Mouse (Mus musculus): ENCODE data around the gene Slc9a3r1. TPM values are rescaled to one million over a fixed set of nuclear protein-coding genes. Genes with fewer than 3 reads are reported as not detected.

The Slc9a3r1 gene
- polyA plus RNA-seq, 1 experiment from 2014 or later = 39.4 TPM

DNA sequence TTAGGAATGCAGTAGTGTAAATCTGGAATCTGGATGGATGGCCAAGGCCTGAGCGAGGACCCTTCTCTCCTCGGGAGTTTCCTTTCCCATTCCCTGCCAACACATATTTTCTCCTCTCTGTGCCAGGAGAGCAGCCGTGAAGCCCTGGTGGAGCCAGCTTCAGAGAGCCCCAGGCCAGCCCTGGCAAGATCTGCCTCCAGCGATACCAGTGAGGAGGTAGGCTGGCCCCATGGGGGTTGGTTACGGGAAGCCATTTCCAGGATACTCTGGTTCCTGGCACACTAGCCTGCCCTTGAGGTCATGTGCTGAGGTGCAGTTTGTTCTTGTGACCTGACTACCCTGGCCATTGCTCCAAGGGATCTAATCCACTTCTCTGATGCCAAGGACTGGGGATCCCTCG lies 16.7 kb downstream of the Slc9a3r1 start:
- WGBS = 81% methylated on average over 6 of the region's 6 CpGs
- Histone ChIP-seq H3K9me3 (replicated peaks; ENCODE audit: control insufficient read depth, low read length) (no peaks in the 10 kb centered on the region), H3K27me3 (replicated peaks; ENCODE audit: control insufficient read depth, insufficient read depth, low read length) (no peaks in the 10 kb centered on the region), H3K27ac (ENCODE audit: low read depth, low read length) (peak overlapping the region; percentile 27; the same call in 1 of the 2 replicates), H3K4me3 (ENCODE audit: low read depth, low read length) (no peak overlapping the region), H3K4me1 (ENCODE audit: control insufficient read depth, insufficient read depth, low read length) (peaks cover 22% of the 10 kb centered on the region), H3K4me2 (ENCODE audit: low read length) (no peak overlapping the region), H3K36me3 (ENCODE audit: control insufficient read depth, insufficient read depth, low read length) (0 out of 2 replicates have a peak, but pooled peaks cover 9% of the 10 kb centered on the region), H3K9ac (ENCODE audit: low read length) (no peak overlapping the region)
- ATAC-seq = no peak
- no peak for DNase-seq (ENCODE audit: low spot score)

DNA sequence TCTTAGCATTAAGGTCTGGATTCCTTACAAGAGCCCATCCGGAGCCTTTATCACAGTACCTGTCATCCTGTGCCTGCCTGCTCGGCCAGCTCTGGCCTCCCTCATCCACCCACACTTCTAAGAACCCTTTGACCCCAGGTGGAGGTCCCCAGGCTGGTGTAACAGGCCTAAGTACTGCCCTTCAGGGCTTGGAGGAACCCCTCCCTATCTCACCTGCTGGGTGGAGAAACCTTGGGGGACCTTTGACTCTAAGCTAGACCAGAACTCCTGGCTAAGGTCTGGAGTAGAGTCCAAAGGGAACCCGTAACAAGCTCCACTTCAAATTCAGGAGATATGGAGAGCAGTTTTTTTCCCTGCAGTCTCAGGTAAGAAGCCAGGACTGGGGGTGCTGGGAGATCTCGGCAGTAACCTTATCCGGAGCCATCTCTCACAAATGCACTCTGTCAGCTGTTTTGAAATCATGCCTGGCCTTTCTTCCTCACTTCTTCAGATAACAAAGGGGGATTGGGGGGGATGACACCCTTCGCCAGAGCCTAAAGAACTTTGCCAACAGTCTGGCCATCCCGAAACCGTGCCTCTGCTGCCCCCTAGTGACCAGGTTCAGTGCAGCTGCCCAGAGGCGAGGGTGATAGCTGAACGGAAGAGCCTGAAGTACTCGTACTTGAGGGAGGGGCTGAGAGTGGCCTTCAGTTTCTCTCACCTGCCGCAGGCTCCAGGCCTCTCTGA lies 18.9 kb downstream of the Slc9a3r1 start:
- DNase-seq (ENCODE audit: low spot score) (peak; percentile 79), ATAC-seq (no peak)
- peaks cover 12% of the 10 kb centered on the region for H3K4me1 ChIP-seq (ENCODE audit: control insufficient read depth, insufficient read depth, low read length)
- H3K27me3 ChIP-seq (replicated peaks; ENCODE audit: control insufficient read depth, insufficient read depth, low read length) = no peaks in the 10 kb centered on the region
- H3K4me3 ChIP-seq (ENCODE audit: low read depth, low read length) = no peak overlapping the region
- no peak overlapping the region for H3K27ac ChIP-seq (ENCODE audit: low read depth, low read length)
- no peak overlapping the region for H3K9ac ChIP-seq (ENCODE audit: low read length)
- no peaks in the 10 kb centered on the region for H3K9me3 ChIP-seq (replicated peaks; ENCODE audit: control insufficient read depth, low read length)
- H3K36me3 ChIP-seq (ENCODE audit: control insufficient read depth, insufficient read depth, low read length) = 0 out of 2 replicates have a peak, but pooled peaks cover 9% of the 10 kb centered on the region
- no peak overlapping the region for H3K4me2 ChIP-seq (ENCODE audit: low read length)
- WGBS = 19% methylated on average over 12 of the region's 12 CpGs

DNA sequence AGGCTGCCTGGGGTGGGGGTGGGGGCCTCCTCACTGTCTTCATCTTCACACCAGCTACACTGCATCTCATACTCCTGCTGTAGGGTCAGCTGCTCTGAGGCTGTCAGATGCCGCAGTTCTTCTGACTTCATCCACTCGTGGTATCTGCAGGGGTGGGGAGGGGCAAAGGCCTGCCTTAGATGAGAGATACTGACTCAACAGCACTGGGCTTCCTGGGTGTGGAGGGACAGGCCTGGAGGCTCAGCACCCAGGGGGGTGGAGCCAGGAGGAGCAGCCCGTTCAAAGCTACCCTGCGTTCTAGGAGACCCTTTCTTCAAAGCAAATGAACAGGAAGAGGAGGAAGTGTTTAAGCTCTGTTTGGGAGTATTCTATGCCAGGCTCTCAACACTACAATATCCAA lies 21.8 kb downstream of the Slc9a3r1 start:
- H3K27ac ChIP-seq (ENCODE audit: low read depth, low read length) = no peak overlapping the region
- H3K9ac ChIP-seq (ENCODE audit: low read length) = no peak overlapping the region
- H3K9me3 ChIP-seq (replicated peaks; ENCODE audit: control insufficient read depth, low read length) = no peaks in the 10 kb centered on the region
- 0 out of 2 replicates have a peak, but pooled peaks cover 7% of the 10 kb centered on the region for H3K36me3 ChIP-seq (ENCODE audit: control insufficient read depth, insufficient read depth, low read length)
- 0 out of 2 replicates have a peak, but pooled peaks cover 2% of the 10 kb centered on the region for H3K4me1 ChIP-seq (ENCODE audit: control insufficient read depth, insufficient read depth, low read length)
- no peak overlapping the region for H3K4me3 ChIP-seq (ENCODE audit: low read depth, low read length)
- ATAC-seq = no peak
- H3K27me3 ChIP-seq (replicated peaks; ENCODE audit: control insufficient read depth, insufficient read depth, low read length) = no peaks in the 10 kb centered on the region
- no peak overlapping the region for H3K4me2 ChIP-seq (ENCODE audit: low read length)
- WGBS = 51% methylated on average over 4 of the region's 4 CpGs
- DNase-seq (ENCODE audit: low spot score) = no peak

DNA sequence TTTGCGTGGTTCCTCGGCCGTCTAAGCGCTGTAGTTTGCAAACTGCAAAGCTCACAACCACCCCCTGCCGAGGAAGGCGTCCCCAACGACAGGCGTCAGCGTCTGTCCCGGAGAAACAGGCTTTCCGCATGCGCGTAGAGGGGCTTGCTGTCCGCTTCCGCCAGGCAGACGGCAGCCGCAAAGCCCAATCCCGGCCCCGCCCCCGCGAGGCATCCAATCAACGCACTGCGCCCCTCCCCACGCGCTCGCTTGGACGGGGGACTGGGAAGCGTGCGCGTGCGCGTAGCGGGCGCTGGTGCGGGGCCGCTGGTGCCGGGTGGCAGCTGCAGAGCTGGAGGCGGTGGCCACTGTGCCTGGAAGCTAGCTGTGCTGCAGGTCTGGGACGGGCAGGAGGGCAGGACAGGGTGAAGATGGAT lies 24.1 kb downstream of the Slc9a3r1 start, which contains the start of gene Tmem104:
Tmem104 (plus strand) TSS at position 264 of the 416 bp plus-strand sequence.
- WGBS = under 1% methylated on average over 39 of the region's 39 CpGs
- H3K9me3 ChIP-seq (replicated peaks; ENCODE audit: control insufficient read depth, low read length) = no peaks in the 10 kb centered on the region
- H3K27ac ChIP-seq (ENCODE audit: low read depth, low read length) = peak within 1 kb of the TSS; percentile 58
- DNase-seq (ENCODE audit: low spot score) (peak; percentile 99), ATAC-seq (peak; percentile 96)
- H3K36me3 ChIP-seq (ENCODE audit: control insufficient read depth, insufficient read depth, low read length) = peaks cover 4% of the 10 kb centered on the region; the same call in 1 of the 2 replicates
- H3K4me1 ChIP-seq (ENCODE audit: control insufficient read depth, insufficient read depth, low read length) = 0 out of 2 replicates have a peak, but pooled peaks cover 2% of the 10 kb centered on the region
- H3K27me3 ChIP-seq (replicated peaks; ENCODE audit: control insufficient read depth, insufficient read depth, low read length) = no peaks in the 10 kb centered on the region
- H3K4me2 ChIP-seq (ENCODE audit: low read length) = peak within 1 kb of the TSS; percentile 54
- peak within 1 kb of the TSS; percentile 64 for H3K9ac ChIP-seq (ENCODE audit: low read length)
- peak within 1 kb of the TSS; percentile 38 for H3K4me3 ChIP-seq (ENCODE audit: low read depth, low read length)

DNA sequence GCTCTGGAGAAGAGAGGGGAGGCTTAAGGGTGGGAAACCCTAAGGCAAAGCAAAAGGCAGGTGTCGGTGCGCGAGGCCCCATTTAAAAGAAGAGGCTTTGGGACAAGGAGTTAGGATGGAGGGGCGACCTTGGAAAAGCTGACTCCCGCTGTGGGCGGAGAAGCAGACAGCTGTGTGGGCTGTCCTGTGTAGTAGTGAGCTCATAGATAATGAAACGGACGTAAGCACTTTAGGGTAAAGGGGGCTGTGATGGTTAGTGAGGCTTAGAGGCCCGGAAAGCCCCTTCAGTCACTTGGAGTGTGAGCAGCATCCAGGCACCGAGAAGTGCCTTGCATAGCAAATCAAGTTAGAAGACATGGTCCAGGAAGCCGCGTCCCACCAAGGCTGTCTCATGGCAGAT lies 24.6 kb downstream of the Slc9a3r1 start, which contains the start of gene Nat9:
Nat9 (minus strand) TSS at position 167 of the 400 bp plus-strand sequence.
- peak within 1 kb of the TSS; percentile 38 for H3K4me3 ChIP-seq (ENCODE audit: low read depth, low read length)
- 9% methylated on average over 12 of the region's 12 CpGs for WGBS
- DNase-seq (ENCODE audit: low spot score) (no peak), ATAC-seq (no peak; the same call in 1 of the 2 replicates)
- H3K4me2 ChIP-seq (ENCODE audit: low read length) = peak within 1 kb of the TSS; percentile 54
- peak within 1 kb of the TSS; percentile 58 for H3K27ac ChIP-seq (ENCODE audit: low read depth, low read length)
- no peaks in the 10 kb centered on the region for H3K27me3 ChIP-seq (replicated peaks; ENCODE audit: control insufficient read depth, insufficient read depth, low read length)
- H3K9ac ChIP-seq (ENCODE audit: low read length) = peak within 1 kb of the TSS; percentile 64
- peaks cover 4% of the 10 kb centered on the region; the same call in 1 of the 2 replicates for H3K36me3 ChIP-seq (ENCODE audit: control insufficient read depth, insufficient read depth, low read length)
- no peaks in the 10 kb centered on the region for H3K9me3 ChIP-seq (replicated peaks; ENCODE audit: control insufficient read depth, low read length)
- 0 out of 2 replicates have a peak, but pooled peaks cover 2% of the 10 kb centered on the region for H3K4me1 ChIP-seq (ENCODE audit: control insufficient read depth, insufficient read depth, low read length)

DNA sequence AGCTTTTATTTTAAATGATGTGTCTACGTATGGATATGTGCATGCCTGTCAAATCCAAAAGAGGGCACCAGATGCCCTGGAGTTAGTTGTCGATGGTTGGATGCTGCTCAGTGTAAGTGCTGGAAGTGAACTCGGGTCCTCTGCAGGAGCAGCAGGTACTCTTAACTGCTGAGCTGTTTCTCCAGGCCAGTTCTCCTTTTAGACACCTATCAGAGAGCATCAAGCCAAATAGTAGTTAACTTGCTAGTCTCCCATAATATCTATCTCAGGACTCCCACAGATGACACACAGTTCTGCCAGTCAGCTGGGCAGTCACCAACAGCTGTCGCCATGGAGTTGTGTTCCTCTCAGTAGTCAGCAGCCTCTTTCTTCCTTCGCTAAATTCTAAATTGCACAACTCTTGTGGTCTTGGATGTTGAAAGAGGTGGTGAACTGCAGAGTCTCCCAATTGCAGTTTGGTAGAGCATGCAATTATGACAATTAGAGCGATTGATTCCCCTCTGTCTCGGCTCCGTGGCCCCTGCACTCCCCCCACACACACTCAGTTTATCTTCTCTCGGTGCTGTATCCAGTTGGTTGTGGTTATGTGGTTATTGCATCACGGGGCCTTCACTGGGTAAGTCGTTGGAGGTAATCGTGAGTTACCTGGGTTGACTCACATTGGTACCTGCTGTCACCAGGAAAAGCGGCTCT lies 25.5 kb downstream of the Slc9a3r1 start:
- H3K9me3 ChIP-seq (replicated peaks; ENCODE audit: control insufficient read depth, low read length) = no peaks in the 10 kb centered on the region
- H3K9ac ChIP-seq (ENCODE audit: low read length) = no peak overlapping the region
- no peak overlapping the region; the same call in 1 of the 2 replicates for H3K4me2 ChIP-seq (ENCODE audit: low read length)
- no peak overlapping the region for H3K4me3 ChIP-seq (ENCODE audit: low read depth, low read length)
- peaks cover 4% of the 10 kb centered on the region; the same call in 1 of the 2 replicates for H3K36me3 ChIP-seq (ENCODE audit: control insufficient read depth, insufficient read depth, low read length)
- no peak for DNase-seq (ENCODE audit: low spot score)
- 83% methylated on average over 13 of the region's 13 CpGs for WGBS
- no peak for ATAC-seq
- no peak overlapping the region; the same call in 1 of the 2 replicates for H3K27ac ChIP-seq (ENCODE audit: low read depth, low read length)
- 0 out of 2 replicates have a peak, but pooled peaks cover 2% of the 10 kb centered on the region for H3K4me1 ChIP-seq (ENCODE audit: control insufficient read depth, insufficient read depth, low read length)
- no peaks in the 10 kb centered on the region for H3K27me3 ChIP-seq (replicated peaks; ENCODE audit: control insufficient read depth, insufficient read depth, low read length)

DNA sequence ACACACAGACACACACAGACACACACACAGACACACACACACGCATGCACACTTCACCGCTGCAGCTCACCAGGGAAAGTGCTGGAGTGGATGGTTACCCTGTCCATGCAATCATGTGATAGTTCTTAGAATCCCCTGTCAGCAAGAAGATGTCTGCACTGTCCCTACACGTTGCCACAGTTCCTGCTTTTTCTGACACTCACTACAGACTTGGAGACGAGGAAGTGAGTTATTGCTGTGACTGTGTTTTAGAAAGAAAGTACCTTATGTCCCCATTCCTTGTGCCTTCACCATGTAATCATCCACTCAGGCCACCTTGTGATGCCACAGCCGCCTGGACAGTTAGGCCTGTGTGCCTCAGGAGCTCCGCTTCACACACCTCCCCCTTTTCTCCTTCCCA lies 26.2 kb downstream of the Slc9a3r1 start:
- 88% methylated on average over 6 of the region's 6 CpGs for WGBS

DNA sequence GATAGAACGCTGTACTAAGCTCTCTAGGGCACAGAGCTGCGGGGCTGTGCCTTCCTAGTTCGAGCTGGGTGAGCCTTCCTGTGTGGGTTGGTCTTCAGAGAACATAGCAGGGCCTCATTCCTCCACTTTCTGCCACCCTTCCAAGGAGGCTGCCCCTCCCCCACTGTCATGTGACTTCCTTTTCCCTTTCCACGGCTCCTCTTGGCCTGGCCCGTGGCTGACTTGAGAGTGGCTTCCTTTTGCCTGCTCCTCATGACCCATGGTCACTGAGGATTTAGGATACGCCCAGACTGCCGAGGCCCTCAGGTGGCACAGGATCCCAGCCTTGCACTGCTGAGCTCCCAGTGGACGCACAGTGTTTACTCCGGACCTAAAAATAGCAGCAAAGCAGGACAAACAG lies 29.0 kb downstream of the Slc9a3r1 start:
- Histone ChIP-seq H3K4me3 (ENCODE audit: low read depth, low read length) (no peak overlapping the region), H3K9ac (ENCODE audit: low read length) (no peak overlapping the region), H3K9me3 (replicated peaks; ENCODE audit: control insufficient read depth, low read length) (no peaks in the 10 kb centered on the region), H3K27me3 (replicated peaks; ENCODE audit: control insufficient read depth, insufficient read depth, low read length) (no peaks in the 10 kb centered on the region), H3K27ac (ENCODE audit: low read depth, low read length) (no peak overlapping the region), H3K4me1 (ENCODE audit: control insufficient read depth, insufficient read depth, low read length) (0 out of 2 replicates have a peak, but pooled peaks cover 2% of the 10 kb centered on the region), H3K4me2 (ENCODE audit: low read length) (no peak overlapping the region), H3K36me3 (ENCODE audit: control insufficient read depth, insufficient read depth, low read length) (peaks cover 4% of the 10 kb centered on the region; the same call in 1 of the 2 replicates)
- DNase-seq (ENCODE audit: low spot score) = no peak
- no peak for ATAC-seq
- 79% methylated on average over 9 of the region's 9 CpGs for WGBS

More for the DNA sequence above, 26.2 kb downstream of the Slc9a3r1 start:
- Histone ChIP-seq H3K27me3 (replicated peaks; ENCODE audit: control insufficient read depth, insufficient read depth, low read length) (no peaks in the 10 kb centered on the region), H3K9ac (ENCODE audit: low read length) (no peak overlapping the region), H3K9me3 (replicated peaks; ENCODE audit: control insufficient read depth, low read length) (no peaks in the 10 kb centered on the region), H3K4me1 (ENCODE audit: control insufficient read depth, insufficient read depth, low read length) (0 out of 2 replicates have a peak, but pooled peaks cover 2% of the 10 kb centered on the region), H3K4me2 (ENCODE audit: low read length) (no peak overlapping the region), H3K27ac (ENCODE audit: low read depth, low read length) (no peak overlapping the region), H3K4me3 (ENCODE audit: low read depth, low read length) (no peak overlapping the region), H3K36me3 (ENCODE audit: control insufficient read depth, insufficient read depth, low read length) (peaks cover 4% of the 10 kb centered on the region; the same call in 1 of the 2 replicates)
- ATAC-seq = no peak
- DNase-seq (ENCODE audit: low spot score) = no peak

All from forebrain, embryonic 14.5 days (tissue).